In genomic region chr2:92810956-92811355, GRCm38 (mm10) we compare ENCODE assay signal across 8 mouse cellular contexts.
DNase-seq lines count a peak whose midpoint lies in the region; ATAC-seq and TF ChIP-seq lines count a peak whose summit lies in the region.
"Not testable (repeated sequence)": the region's sequence is repeated elsewhere in the genome, so short reads cannot be mapped to it uniquely, and the experiment has no call there.

No protein-coding gene starts in this region.

- ATAC-seq in liver, postnatal 0 days: not testable (repeated sequence)

- H3K27ac ChIP-seq in embryonic fibroblast, embryonic 13.5 days (ENCODE audit: insufficient read depth, low read length); liver, postnatal 0 days (ENCODE audit: low read depth): not testable (repeated sequence)
- peak overlapping the region; percentile 79; the same call in 1 of the 2 replicates for H3K27ac ChIP-seq in layer of hippocampus, adult 2 months

- H3K4me3 ChIP-seq in embryonic fibroblast, embryonic 13.5 days (ENCODE audit: insufficient read depth, low read length); layer of hippocampus, adult 2 months; liver, postnatal 0 days (ENCODE audit: low read depth, low read length): not testable (repeated sequence)

- not testable (repeated sequence) for H3K36me3 ChIP-seq in liver, postnatal 0 days (replicated peaks; ENCODE audit: insufficient read depth, low read length)

- H3K9ac ChIP-seq in liver, postnatal 0 days (replicated peaks): not testable (repeated sequence)

- TF ChIP-seq POLR2A in embryonic fibroblast, embryonic 13.5 days (IDR thresholded peaks at IDR 0.05; ENCODE audit: low read depth, low read length): not testable (repeated sequence)

- intact Hi-C loops in heart, postnatal 14 days (cut with DNase I): loop anchor here (1.0 kb wide), 2 partner anchors 202 to 325 kb away; no protein-coding TSS in a partner anchor

- not testable (repeated sequence) for H3K9me3 ChIP-seq in liver, postnatal 0 days (ENCODE audit: low read length)

- peak; percentile 36 for DNase-seq in MEL-GATA-1-ER (ENCODE audit: extremely low read depth, low read depth)
- peak; percentile 16 for DNase-seq in cerebellum, adult 11-12 months
- DNase-seq in heart, postnatal 14 days: peak; percentile 56 to 72
- peak; percentile 62 to 84 for DNase-seq in layer of hippocampus, adult 2 months (ENCODE audit: low spot score in 2 of 2)
- peak; percentile 28 for DNase-seq in liver, postnatal 0 days
- DNase-seq in retina, embryonic 14.5 days (ENCODE audit: low spot score): peak; percentile 80
- peak; percentile 39 for DNase-seq in urinary bladder, postnatal 25 days (ENCODE audit: low spot score)

- WGBS in liver, postnatal 0 days (ENCODE audit: insufficient replicate concordance): 9% methylated on average over 6 of the region's 6 CpGs

- H3K4me2 ChIP-seq in liver, postnatal 0 days (ENCODE audit: low read depth, low read length): not testable (repeated sequence)

- H3K27me3 ChIP-seq in liver, postnatal 0 days (ENCODE audit: insufficient read depth, low read length): not testable (repeated sequence)

- not testable (repeated sequence) for H3K4me1 ChIP-seq in embryonic fibroblast, embryonic 13.5 days (ENCODE audit: control insufficient read depth, insufficient read depth, low read length); liver, postnatal 0 days (ENCODE audit: insufficient read depth)

- not testable (repeated sequence) for TF ChIP-seq EP300 in liver, postnatal 0 days (IDR thresholded peaks at IDR 0.05; ENCODE audit: low read depth)

- TF ChIP-seq CTCF in embryonic fibroblast, embryonic 13.5 days (IDR thresholded peaks at IDR 0.05; ENCODE audit: borderline replicate concordance, insufficient read depth, low read length): peak; percentile 52; the same call in 1 of the 2 replicates
- peak; percentile 82 for TF ChIP-seq CTCF in layer of hippocampus, adult 2 months (conservative IDR thresholded peaks at IDR 0.05)
- peak; percentile 62 for TF ChIP-seq CTCF in liver, postnatal 0 days (IDR thresholded peaks at IDR 0.05; ENCODE audit: low read depth)

Comparison
In these comparisons a context has a peak if more than half of its experiments do, and no peak if none do; other contexts are left out.
1. DNase-seq: peak in every context shown above with its lines; median percentile 80 in retina, embryonic 14.5 days; 73 in layer of hippocampus, adult 2 months; 64 in heart, postnatal 14 days; 39 in urinary bladder, postnatal 25 days; 36 in MEL-GATA-1-ER; 28 in liver, postnatal 0 days; 16 in cerebellum, adult 11-12 months.